Mouse (Mus musculus) CH12.LX (cell line): ENCODE data around the gene Slc9a9. TPM values are rescaled to one million over a fixed set of nuclear protein-coding genes. Genes with fewer than 3 reads are reported as not detected.

Experiments
- DNase-seq: peaks from one replicate; pipeline ENCODE4 v3.0.0-alpha.2; 2013; ENCODE audit errors: extremely low read depth
- H3K27ac ChIP-seq: 2 replicates; pipeline ENCODE4 v1.5.1; 2012; ENCODE audit warnings: low read depth, mild to moderate bottlenecking, control low read depth, moderate library complexity; ENCODE audit not compliant: insufficient read depth
- H3K27me3 ChIP-seq: replicated peaks from 2 replicates; pipeline ENCODE3; 2012; ENCODE audit warnings: inconsistent platforms
- H3K36me3 ChIP-seq, 2 experiments: replicated peaks in 1 of 2; 2 replicates each; pipeline versions ENCODE3 to v1.6.1; 2012; ENCODE audit warnings: inconsistent platforms in 1 of 2, low read length in 1 of 2, mild to moderate bottlenecking in 1 of 2, mixed read lengths in 1 of 2, moderate library complexity in 1 of 2; ENCODE audit not compliant: control insufficient read depth in 1 of 2, insufficient read depth in 1 of 2
- H3K4me1 ChIP-seq, 2 experiments: 2 replicates each; pipeline ENCODE4 v1.6.1; 2012; ENCODE audit warnings: inconsistent platforms in 1 of 2, moderate library complexity in 1 of 2; ENCODE audit not compliant: insufficient read depth in 2 of 2, control insufficient read depth in 1 of 2
- H3K4me2 ChIP-seq: 2 replicates; pipeline ENCODE4 v1.6.1; 2012; ENCODE audit warnings: low read depth, mild to moderate bottlenecking, control low read depth; ENCODE audit not compliant: poor library complexity, insufficient read depth, severe bottlenecking
- H3K4me3 ChIP-seq, 3 experiments: fragments of 150-350 bp in 1 of 3; sonication (generic) in 1 of 3; replicated peaks in 1 of 3; 2 replicates each; pipeline versions ENCODE3 to v1.5.1; 2011 to 2012; ENCODE audit warnings: low read depth in 2 of 3, low read length in 2 of 3, mild to moderate bottlenecking in 2 of 3, moderate library complexity in 2 of 3, control low read depth in 1 of 3, improper control_type of control experiment in 1 of 3, inconsistent platforms in 1 of 3, mixed read lengths in 1 of 3; ENCODE audit not compliant: poor library complexity in 1 of 3
- H3K79me2 ChIP-seq: replicated peaks from 2 replicates; pipeline ENCODE4 v1.6.1; 2012; ENCODE audit warnings: mild to moderate bottlenecking, moderate library complexity; ENCODE audit not compliant: control insufficient read depth, poor library complexity, insufficient read depth, severe bottlenecking; ENCODE audit errors: extremely low read depth
- H3K9ac ChIP-seq: 2 replicates; pipeline ENCODE4 v1.6.1; 2012; ENCODE audit warnings: low read depth, mild to moderate bottlenecking, control low read depth, moderate library complexity; ENCODE audit not compliant: insufficient read depth
- H3K9me3 ChIP-seq: replicated peaks from 2 replicates; pipeline ENCODE3; 2012; ENCODE audit warnings: low read length, inconsistent platforms, mixed read lengths
- CHD2 ChIP-seq: IDR thresholded peaks from 2 replicates; pipeline ENCODE4 v1.6.1; 2011; ENCODE audit warnings: low read length, improper control_type of control experiment
- CTCF ChIP-seq, 2 experiments: IDR thresholded peaks in 1 of 2; conservative IDR thresholded peaks in 1 of 2; 2 replicates each; pipeline ENCODE4 v1.5.1; 2011 to 2012; ENCODE audit warnings: low read depth in 2 of 2, low read length in 2 of 2, improper control_type of control experiment in 1 of 2, inconsistent platforms in 1 of 2, mild to moderate bottlenecking in 1 of 2, moderate library complexity in 1 of 2
- E2F4 ChIP-seq: IDR thresholded peaks from 2 replicates; pipeline ENCODE4 v1.6.1; 2011; ENCODE audit warnings: low read depth, low read length, improper control_type of control experiment; ENCODE audit not compliant: insufficient replicate concordance
- IRF4 ChIP-seq: IDR thresholded peaks from 2 replicates; pipeline ENCODE4 v1.6.1; 2014; ENCODE audit warnings: low read depth, mild to moderate bottlenecking, inconsistent platforms, low read length, improper control_type of control experiment
- JUND ChIP-seq: conservative IDR thresholded peaks from 2 replicates; pipeline ENCODE4 v1.6.1; 2011; ENCODE audit warnings: low read depth, low read length, improper control_type of control experiment
- MAFK ChIP-seq: IDR thresholded peaks from 2 replicates; pipeline ENCODE4 v1.6.1; 2011; ENCODE audit warnings: low read length, improper control_type of control experiment; ENCODE audit not compliant: insufficient replicate concordance
- MXI1 ChIP-seq: IDR thresholded peaks from 2 replicates; pipeline ENCODE4 v1.6.1; 2011; ENCODE audit warnings: mild to moderate bottlenecking, low read depth, low read length, improper control_type of control experiment
- MYC ChIP-seq: IDR thresholded peaks from 2 replicates; pipeline ENCODE4 v1.6.1; 2011; ENCODE audit warnings: low read depth, mild to moderate bottlenecking, improper control_type of control experiment, low read length
- NELFE ChIP-seq: IDR thresholded peaks from 2 replicates; pipeline ENCODE4 v1.6.1; 2011; ENCODE audit warnings: low read depth, low read length, improper control_type of control experiment
- NRF1 ChIP-seq: IDR thresholded peaks from 2 replicates; pipeline ENCODE4 v1.6.1; 2014; ENCODE audit warnings: low read depth, mild to moderate bottlenecking, inconsistent platforms, low read length, improper control_type of control experiment, moderate library complexity
- RAD21 ChIP-seq: IDR thresholded peaks from 2 replicates; pipeline ENCODE4 v1.6.1; 2011; ENCODE audit warnings: low read depth, mild to moderate bottlenecking, low read length, improper control_type of control experiment, moderate library complexity
- RCOR1 ChIP-seq: conservative IDR thresholded peaks from 2 replicates; pipeline ENCODE4 v1.6.1; 2012; ENCODE audit warnings: low read depth, mild to moderate bottlenecking, inconsistent platforms, low read length, improper control_type of control experiment
- SIN3A ChIP-seq: IDR thresholded peaks from 2 replicates; pipeline ENCODE4 v1.6.1; 2012; ENCODE audit warnings: low read length, improper control_type of control experiment, inconsistent platforms
- USF1 ChIP-seq: IDR thresholded peaks from 2 replicates; pipeline ENCODE4 v1.6.1; 2014; ENCODE audit warnings: low read depth, mild to moderate bottlenecking, inconsistent platforms, low read length, improper control_type of control experiment
- USF2 ChIP-seq: conservative IDR thresholded peaks from 2 replicates; pipeline ENCODE4 v1.6.1; 2011; ENCODE audit warnings: low read depth, low read length, improper control_type of control experiment
- ZC3H11A ChIP-seq: IDR thresholded peaks from 2 replicates; pipeline ENCODE4 v1.6.1; 2012; ENCODE audit warnings: low read depth, mild to moderate bottlenecking, inconsistent platforms, low read length, improper control_type of control experiment
- ZMIZ1 ChIP-seq: IDR thresholded peaks from 2 replicates; pipeline ENCODE4 v1.6.1; 2012; ENCODE audit warnings: low read depth, mild to moderate bottlenecking, inconsistent platforms, low read length, improper control_type of control experiment
- dilution Hi-C: fragments of 300-500 bp; cut with MboI; formaldehyde crosslinking; loops from 2 replicates; pipeline ENCODE4 v1.14.3; 2020; ENCODE audit warnings: low sequenced_read_pairs; ENCODE audit not compliant: extremely low pct_unique_long_range_greater_than_20kb, extremely low pct_ligation_motif_present
- in situ Hi-C: fragments of 300-500 bp; cut with MboI; formaldehyde crosslinking; loops from 3 replicates; pipeline ENCODE4 v1.14.3; 2019; ENCODE audit warnings: low sequenced_read_pairs, low pct_ligation_motif_present, low pct_unique_long_range_greater_than_20kb, mixed read lengths
- polyA plus RNA-seq: library from polyadenylated mRNA; unstranded; fragments of >175 nt; gene quantifications from 2 replicates; pipeline ENCODE4 v1.2.1, GENCODE M21; 2012; ENCODE audit warnings: low read depth; ENCODE audit not compliant: insufficient read length
- total RNA-seq, 2 experiments: library from RNA; depleted of rRNA; stranded (reverse); fragments of 300-350 nt in 1 of 2; fragments of >200 nt in 1 of 2; gene quantifications; 2 replicates each; pipeline ENCODE4 v1.2.3; 2012 to 2014

Gene Slc9a9
- total and polyA plus RNA-seq, 3 experiments = not detected

GRCm38 (mm10) chr9:94945569-94946135 is 275.9 kb downstream of the Slc9a9 start:
- no peak for TF ChIP-seq NELFE
- TF ChIP-seq E2F4 = no peak
- no peak for TF ChIP-seq RCOR1
- no peak for TF ChIP-seq USF2
- no peak for TF ChIP-seq USF1
- no peak for TF ChIP-seq IRF4
- TF ChIP-seq RAD21 = no peak
- no peak for TF ChIP-seq MAFK
- TF ChIP-seq ZC3H11A = no peak
- no peak for TF ChIP-seq CHD2
- no peak for TF ChIP-seq NRF1
- in situ Hi-C loops = no loop called here
- Histone ChIP-seq H3K9me3 (peaks cover 60% of the 10 kb centered on the region), H3K79me2 (no peaks in the 10 kb centered on the region), H3K27ac (no peak overlapping the region), H3K4me3 (no peak overlapping the region), H3K36me3 (no peaks in the 10 kb centered on the region), H3K4me1 (no peaks in the 10 kb centered on the region), H3K27me3 (no peaks in the 10 kb centered on the region), H3K9ac (no peak overlapping the region), H3K4me2 (no peak overlapping the region)
- DNase-seq = no peak
- dilution Hi-C loops = no loop called here

GRCm38 (mm10) chr9:94947246-94947645 is 277.5 kb downstream of the Slc9a9 start:
- Histone ChIP-seq H3K27ac (no peak overlapping the region), H3K9me3 (peaks cover 64% of the 10 kb centered on the region), H3K4me2 (no peak overlapping the region), H3K4me3 (no peak overlapping the region), H3K4me1 (no peaks in the 10 kb centered on the region), H3K36me3 (no peaks in the 10 kb centered on the region), H3K9ac (no peak overlapping the region)
- no peak for DNase-seq
- dilution Hi-C loops (no loop called here), in situ Hi-C loops (no loop called here)
- no peak for TF ChIP-seq MYC
- TF ChIP-seq MXI1 = no peak
- TF ChIP-seq ZMIZ1 = no peak
- no peak for TF ChIP-seq CTCF (conservative IDR thresholded peaks at IDR 0.05 in 1 of 2, IDR thresholded peaks at IDR 0.05 in 1 of 2; ENCODE audit: low read depth in 2 of 2, low read length in 2 of 2)
- TF ChIP-seq, all 38 proteins: peak for 0
- Histone ChIP-seq H3K79me2 (no peaks in the 10 kb centered on the region), H3K27me3 (no peaks in the 10 kb centered on the region)

GRCm38 (mm10) chr9:94950676-94951075 is 281.0 kb downstream of the Slc9a9 start:
- in situ Hi-C loops = no loop called here
- H3K27me3 ChIP-seq = no peaks in the 10 kb centered on the region
- TF ChIP-seq SIN3A = no peak
- no peak for TF ChIP-seq JUND
- TF ChIP-seq, all 38 proteins: peak for 0
- H3K4me3 ChIP-seq = no peak overlapping the region
- no peak overlapping the region for H3K9ac ChIP-seq
- no peaks in the 10 kb centered on the region for H3K36me3 ChIP-seq
- H3K9me3 ChIP-seq = peaks cover 50% of the 10 kb centered on the region
- H3K27ac ChIP-seq = no peak overlapping the region
- H3K4me2 ChIP-seq = no peak overlapping the region
- no peaks in the 10 kb centered on the region for H3K79me2 ChIP-seq
- dilution Hi-C loops = no loop called here
- no peak for DNase-seq
- H3K4me1 ChIP-seq = no peaks in the 10 kb centered on the region
